Comparison of ENCODE assay signal across 9 mouse cellular contexts in the genomic region with DNA sequence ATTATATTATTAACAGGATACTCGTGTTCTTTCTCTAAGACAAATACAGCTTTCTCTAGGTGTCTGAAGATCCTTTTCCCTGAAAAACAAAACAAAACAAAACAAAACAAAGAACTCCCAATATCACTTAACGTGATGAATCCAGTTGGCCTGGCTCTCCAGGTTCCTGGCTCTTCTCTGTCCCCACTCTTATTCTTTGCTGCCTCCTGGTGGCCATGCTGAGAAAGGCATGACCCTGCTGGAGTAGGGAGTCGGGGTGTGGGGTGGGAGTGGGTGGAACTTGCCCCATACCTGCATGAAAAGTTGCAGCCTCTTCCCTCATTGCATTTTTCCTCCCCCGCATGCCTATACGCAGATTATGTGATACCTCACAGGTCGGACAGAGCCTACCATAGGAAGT. TPM values are rescaled to one million over a fixed set of nuclear protein-coding genes. Genes with fewer than 3 reads are reported as not detected.
DNase-seq lines count a peak whose midpoint lies in the region; ATAC-seq and TF ChIP-seq lines count a peak whose summit lies in the region.
"Had no signal": no experiment of that assay in that cellular context is flagged by ENCODE, and none has a peak within 500 bp of the region (broad histone marks: within the 10 kb centered on the region; RNA-seq: fewer than 3 reads in every experiment).

No protein-coding gene starts in this region.

- no peak for TF ChIP-seq POLR2A in limb, embryonic 14.5 days (IDR thresholded peaks at IDR 0.05; ENCODE audit: borderline replicate concordance, extremely low read depth, insufficient read depth, insufficient read length)

- no peak for ATAC-seq in limb, embryonic 14.5 days (ENCODE audit: low FRiP score, low read depth)
- ATAC-seq in neural tube, embryonic 14.5 days (ENCODE audit: low read depth), result peak; percentile 46; the same call in 1 of the 2 replicates

- no peak overlapping the region for H3K9ac ChIP-seq in limb, embryonic 14.5 days (ENCODE audit: low read depth, low read length, severe bottlenecking)
- no peak overlapping the region for H3K9ac ChIP-seq in neural tube, embryonic 14.5 days (replicated peaks; ENCODE audit: low read depth, low read length)

- H3K4me1 ChIP-seq in limb, embryonic 14.5 days (ENCODE audit: control insufficient read depth, insufficient read depth, low read length), result no peaks in the 10 kb centered on the region
- H3K4me1 ChIP-seq in neural tube, embryonic 14.5 days (ENCODE audit: control insufficient read depth, insufficient read depth, low read length), result no peaks in the 10 kb centered on the region

- no peak overlapping the region for H3K4me3 ChIP-seq in limb, embryonic 14.5 days (replicated peaks; ENCODE audit: low read length)
- no peak overlapping the region for H3K4me3 ChIP-seq in neural tube, embryonic 14.5 days (ENCODE audit: low read depth, low read length)
- H3K4me3 ChIP-seq: erythroblast, embryonic 14.5 days had no signal

- H3K9me3 ChIP-seq in limb, embryonic 14.5 days (ENCODE audit: control insufficient read depth, low read length), result no peaks in the 10 kb centered on the region
- H3K9me3 ChIP-seq in neural tube, embryonic 14.5 days (ENCODE audit: control insufficient read depth, low read length), result no peaks in the 10 kb centered on the region

- H3K4me2 ChIP-seq in limb, embryonic 14.5 days (replicated peaks; ENCODE audit: low read depth, low read length, severe bottlenecking), result no peak overlapping the region
- H3K4me2 ChIP-seq in neural tube, embryonic 14.5 days (ENCODE audit: low read depth, low read length), result no peak overlapping the region

- H3K36me3 ChIP-seq in limb, embryonic 14.5 days (ENCODE audit: control insufficient read depth, insufficient read depth, low read length), result no peaks in the 10 kb centered on the region
- no peaks in the 10 kb centered on the region for H3K36me3 ChIP-seq in neural tube, embryonic 14.5 days (ENCODE audit: control insufficient read depth, insufficient read depth, low read length)

- H3K27me3 ChIP-seq in limb, embryonic 14.5 days (ENCODE audit: control insufficient read depth, insufficient read depth, low read length), result no peaks in the 10 kb centered on the region
- H3K27me3 ChIP-seq in neural tube, embryonic 14.5 days (ENCODE audit: control insufficient read depth, insufficient read depth, low read length), result no peaks in the 10 kb centered on the region

- DNase-seq in 416B (ENCODE audit: low read depth), result peak; percentile 82
- peak; percentile 49 for DNase-seq in WW6 (ENCODE audit: low read depth, low spot score)
- DNase-seq in cerebellum, postnatal 25 days, result peak; percentile 83 to 89
- peak; percentile 56 for DNase-seq in gastrocnemius, postnatal 25 days
- DNase-seq in kidney, adult 11 months, result peak; percentile 54
- DNase-seq in limb, embryonic 14.5 days (ENCODE audit: low spot score), result peak; percentile 66
- peak; percentile 63 to 73 for DNase-seq in thymus, adult 18-20 months

- H3K27ac ChIP-seq in limb, embryonic 14.5 days (replicated peaks; ENCODE audit: low read depth, low read length), result no peak overlapping the region
- H3K27ac ChIP-seq in neural tube, embryonic 14.5 days (ENCODE audit: low read depth, low read length), result no peak overlapping the region

- WGBS in limb, embryonic 14.5 days, result 13% methylated on average over 6 of the region's 6 CpGs
- WGBS in neural tube, embryonic 14.5 days, result 14% methylated on average over 6 of the region's 6 CpGs

RNA-seq across cellular contexts. Expression of a gene that starts 2.7 kb away (rescaled TPM):
- total RNA-seq in gastrocnemius, postnatal 25 days (2021), result not detected
- 0.04 and 0.06 TPM in 2 replicates for polyA plus RNA-seq in limb, embryonic 14.5 days (2012; rRNA removed)
- polyA plus RNA-seq in limb, embryonic 14.5 days (2014; fragmentation: Nextera tagmentation; extraction: Ambion mirVana), result 0.21 TPM in 1 of 2 replicates, not detected in the other
- 0.20 TPM in 1 of 2 replicates, not detected in the other for polyA plus RNA-seq in neural tube, embryonic 14.5 days (2014; fragmentation: Nextera tagmentation; extraction: Ambion mirVana)
- polyA plus RNA-seq: erythroblast, embryonic 14.5 days had no signal

RNA-seq across cellular contexts. Expression of a gene that starts 10.7 kb away (rescaled TPM):
- not detected for total RNA-seq in gastrocnemius, postnatal 25 days (2021)
- 0.23 and 0.36 TPM in 2 replicates for polyA plus RNA-seq in limb, embryonic 14.5 days (2012; rRNA removed)
- 0.17 and 0.30 TPM in 2 replicates for polyA plus RNA-seq in limb, embryonic 14.5 days (2014; fragmentation: Nextera tagmentation; extraction: Ambion mirVana)
- polyA plus RNA-seq in neural tube, embryonic 14.5 days (2014; fragmentation: Nextera tagmentation; extraction: Ambion mirVana), result not detected in 2 replicates

RNA-seq across cellular contexts. Expression of a gene that starts 14.6 kb away (rescaled TPM):
- total RNA-seq in gastrocnemius, postnatal 25 days (2021), result 10 to 100 TPM; 61.2 to 78.1 TPM
- 280 and 297 TPM in 2 replicates for polyA plus RNA-seq in limb, embryonic 14.5 days (2012; rRNA removed)
- polyA plus RNA-seq in limb, embryonic 14.5 days (2014; fragmentation: Nextera tagmentation; extraction: Ambion mirVana), result 99.4 and 118 TPM in 2 replicates
- polyA plus RNA-seq in neural tube, embryonic 14.5 days (2014; fragmentation: Nextera tagmentation; extraction: Ambion mirVana), result 101 and 118 TPM in 2 replicates

RNA-seq across cellular contexts. Expression of a gene that starts 15.3 kb away (rescaled TPM):
- 10 to 100 TPM in 1 of 2 experiments, 1 to 10 TPM in 1; 8.4 to 10.0 TPM for total RNA-seq in gastrocnemius, postnatal 25 days (2021)
- polyA plus RNA-seq in limb, embryonic 14.5 days (2012; rRNA removed), result 75.3 and 82.3 TPM in 2 replicates
- 86.9 and 90.2 TPM in 2 replicates for polyA plus RNA-seq in limb, embryonic 14.5 days (2014; fragmentation: Nextera tagmentation; extraction: Ambion mirVana)
- 77.4 and 79.8 TPM in 2 replicates for polyA plus RNA-seq in neural tube, embryonic 14.5 days (2014; fragmentation: Nextera tagmentation; extraction: Ambion mirVana)
